Mouse (Mus musculus): Measurements from ENCODE around the gene 4930550C14Rik.

4930550C14Rik gene

GRCm38 (mm10) chr9:53404050-53404752 lies 2.1 kb downstream of the 4930550C14Rik start:
- no peak for DNase-seq (ENCODE audit: low spot score in 2 of 2)

GRCm38 (mm10) chr9:53404753-53405722 lies 2.9 kb downstream of the 4930550C14Rik start:
- DNase-seq (ENCODE audit: low spot score in 2 of 2): peak in 1 of 2 experiments; percentile 68

GRCm38 (mm10) chr9:53408548-53408947 lies 6.4 kb downstream of the 4930550C14Rik start:
- no peak for DNase-seq (ENCODE audit: low spot score in 2 of 2)

GRCm38 (mm10) chr9:53408953-53409361 lies 6.8 kb downstream of the 4930550C14Rik start:
- DNase-seq (ENCODE audit: low spot score in 2 of 2): no peak

GRCm38 (mm10) chr9:53409427-53409826 lies 7.3 kb downstream of the 4930550C14Rik start:
- no peak for DNase-seq (ENCODE audit: low spot score in 2 of 2)

- DNase-seq (ENCODE audit: low spot score in 2 of 2): no peak
These were observed 20.2 kb downstream of the 4930550C14Rik start for GRCm38 (mm10) chr9:53422133-53422896.

GRCm38 (mm10) chr9:53426726-53427125 lies 24.6 kb downstream of the 4930550C14Rik start:
- no peak for DNase-seq (ENCODE audit: low spot score in 2 of 2)

- no peak for DNase-seq (ENCODE audit: low spot score in 2 of 2)
These were observed 25.5 kb downstream of the 4930550C14Rik start for GRCm38 (mm10) chr9:53427638-53428037.

- no peak for DNase-seq (ENCODE audit: low spot score in 2 of 2)
These were observed 33.9 kb downstream of the 4930550C14Rik start for GRCm38 (mm10) chr9:53435830-53436570.

GRCm38 (mm10) chr9:53450609-53451008 lies 48.5 kb downstream of the 4930550C14Rik start:
- DNase-seq (ENCODE audit: low spot score in 2 of 2): no peak

GRCm38 (mm10) chr9:53452038-53452437 lies 49.9 kb downstream of the 4930550C14Rik start:
- no peak for DNase-seq (ENCODE audit: low spot score in 2 of 2)

GRCm38 (mm10) chr9:53472806-53473518 lies 70.8 kb downstream of the 4930550C14Rik start:
- DNase-seq (ENCODE audit: low spot score in 2 of 2): no peak
